Mouse (Mus musculus) embryonic facial prominence, embryonic 10.5 days (tissue): ENCODE data around the gene Ormdl1. TPM values are rescaled to one million over a fixed set of nuclear protein-coding genes. Genes with fewer than 3 reads are reported as not detected.
"Not testable (repeated sequence)": the region's sequence is repeated elsewhere in the genome, so short reads cannot be mapped to it uniquely, and the experiment has no call there.

ENCODE experiments used
- DNase-seq: peaks from one replicate; pipeline ENCODE4 v3.0.0-alpha.2; 2017; ENCODE audit warnings: low spot score
- H3K27ac ChIP-seq: fragments of 300-500 bp; sonication (generic); replicated peaks from 2 replicates; pipeline ENCODE4 v1.5.1; 2016; ENCODE audit warnings: mild to moderate bottlenecking
- H3K27me3 ChIP-seq: fragments of 300-500 bp; sonication (generic); replicated peaks from 2 replicates; pipeline ENCODE4 v1.6.1; 2016; ENCODE audit warnings: low read depth, mild to moderate bottlenecking; ENCODE audit not compliant: poor library complexity, severe bottlenecking
- H3K36me3 ChIP-seq: fragments of 300-500 bp; sonication (generic); replicated peaks from 2 replicates; pipeline ENCODE4 v1.6.1; 2016; ENCODE audit warnings: mild to moderate bottlenecking, moderate library complexity
- H3K4me1 ChIP-seq: fragments of 300-500 bp; sonication (generic); 2 replicates; pipeline ENCODE4 v1.6.1; 2016
- H3K4me3 ChIP-seq: fragments of 300-500 bp; sonication (generic); 2 replicates; pipeline ENCODE4 v1.5.1; 2016; ENCODE audit warnings: mild to moderate bottlenecking, moderate library complexity
- H3K9me3 ChIP-seq: fragments of 300-500 bp; sonication (generic); 2 replicates; pipeline ENCODE4 v1.6.1; 2016; ENCODE audit warnings: mild to moderate bottlenecking
- WGBS: fragments of 180-500 bp; shearing (Covaris S2); methylation state at CpG from one replicate; pipeline ENCODE4 v1.1.7; 2016; 5-methylcytosine and 5-hydroxymethylcytosine counted together
- polyA plus RNA-seq: library from polyadenylated mRNA; unstranded; fragments of >200 nt; fragmentation: Nextera tagmentation; extraction: Ambion mirVana; gene quantifications from 2 replicates; pipeline ENCODE4 v1.2.1, GENCODE M21; 2016

The Ormdl1 gene
- polyA plus RNA-seq, 1 experiment from 2014 or later = 61.5 TPM

GRCm38 (mm10) chr1:53333527-53333926, 36.6 kb downstream of the Ormdl1 start:
- H3K4me3 ChIP-seq, H3K9me3 ChIP-seq, DNase-seq, H3K36me3 ChIP-seq, H3K27me3 ChIP-seq, H3K27ac ChIP-seq, H3K4me1 ChIP-seq: not testable (repeated sequence)
- 88% methylated on average over 5 of the region's 5 CpGs for WGBS

GRCm38 (mm10) chr1:53335465-53335864, 38.6 kb downstream of the Ormdl1 start:
- Histone ChIP-seq H3K27ac (no peak overlapping the region), H3K36me3 (peaks cover 4% of the 10 kb centered on the region), H3K27me3 (no peaks in the 10 kb centered on the region), H3K4me3 (no peak overlapping the region), H3K9me3 (peaks cover 10% of the 10 kb centered on the region; the same call in 1 of the 2 replicates), H3K4me1 (no peaks in the 10 kb centered on the region)
- no peak for DNase-seq

- H3K27ac ChIP-seq, H3K4me3 ChIP-seq, H3K4me1 ChIP-seq, DNase-seq, H3K27me3 ChIP-seq: not testable (repeated sequence)
- Histone ChIP-seq H3K36me3 (peaks cover 23% of the 10 kb centered on the region), H3K9me3 (peaks cover 27% of the 10 kb centered on the region)
- WGBS = 68% methylated on average over 2 of the region's 2 CpGs
Measured at GRCm38 (mm10) chr1:53337403-53337802, 40.5 kb downstream of the Ormdl1 start.

GRCm38 (mm10) chr1:53341071-53341470, 44.2 kb downstream of the Ormdl1 start:
- no peak for DNase-seq
- Histone ChIP-seq H3K36me3 (peaks cover 59% of the 10 kb centered on the region), H3K4me1 (no peaks in the 10 kb centered on the region), H3K9me3 (peaks cover 19% of the 10 kb centered on the region), H3K27me3 (no peaks in the 10 kb centered on the region), H3K27ac (no peak overlapping the region), H3K4me3 (no peak overlapping the region)
- 96% methylated on average over 2 of the region's 2 CpGs for WGBS

- Histone ChIP-seq H3K27ac (peak within 1 kb of the TSS; percentile 95), H3K9me3 (peaks cover 5% of the 10 kb centered on the region; the same call in 1 of the 2 replicates), H3K4me1 (peaks cover 8% of the 10 kb centered on the region), H3K36me3 (peaks cover 23% of the 10 kb centered on the region), H3K27me3 (no peaks in the 10 kb centered on the region), H3K4me3 (peak within 1 kb of the TSS; percentile 91)
- under 1% methylated on average over 44 of the region's 44 CpGs for WGBS
- peak; percentile 97 for DNase-seq
Measured at GRCm38 (mm10) chr1:53352327-53353261, 55.7 kb downstream of the Ormdl1 start, which contains the start of the genes Asdurf, Gm28551 and Asnsd1. Gene Asdurf (minus strand): TSS chr1:53352619. Gene Gm28551 (minus strand): TSS chr1:53352667. Gene Asnsd1 (minus strand): TSS chr1:53352752.

- no peaks in the 10 kb centered on the region for H3K36me3 ChIP-seq
- H3K27ac ChIP-seq = no peak overlapping the region
- no peaks in the 10 kb centered on the region for H3K27me3 ChIP-seq
- no peak for DNase-seq
- no peak overlapping the region for H3K4me3 ChIP-seq
- H3K9me3 ChIP-seq = peaks cover 4% of the 10 kb centered on the region; the same call in 1 of the 2 replicates
- H3K4me1 ChIP-seq = no peaks in the 10 kb centered on the region
Measured at GRCm38 (mm10) chr1:53358988-53359387, 62.1 kb downstream of the Ormdl1 start.

Other genes with a start within 250 kb of the Ormdl1 start
- 3.1 and 3.5 TPM in 2 replicates for gene Mstn, start 235.5 kb upstream of the Ormdl1 start, polyA plus RNA-seq
- not detected in 2 replicates for gene 1700019A02Rik, start 109.5 kb upstream of the Ormdl1 start, polyA plus RNA-seq
- 23.6 and 26.1 TPM in 2 replicates for gene Pms1, start 77 bp upstream of the Ormdl1 start, polyA plus RNA-seq
- not detected in 2 replicates for gene Gm28778, start within 50 bp of the Ormdl1 start, polyA plus RNA-seq
- 25.4 and 25.5 TPM in 2 replicates for gene Osgepl1, start 16.5 kb downstream of the Ormdl1 start, polyA plus RNA-seq
- gene Asdurf, start 55.5 kb downstream of the Ormdl1 start, polyA plus RNA-seq = not detected in 2 replicates
- gene Gm28551, start 55.6 kb downstream of the Ormdl1 start, polyA plus RNA-seq = 0.59 and 0.87 TPM in 2 replicates
- 88.6 and 88.7 TPM in 2 replicates for gene Asnsd1, start 55.7 kb downstream of the Ormdl1 start, polyA plus RNA-seq